In genomic region chr4:140403128-140403527, GRCm38 (mm10) we compare ENCODE assay signal across 32 mouse cellular contexts.
DNase-seq lines count a peak whose midpoint lies in the region; ATAC-seq and TF ChIP-seq lines count a peak whose summit lies in the region.
"Had no signal": no experiment of that assay in that cellular context is flagged by ENCODE, and none has a peak within 500 bp of the region (broad histone marks: within the 10 kb centered on the region; RNA-seq: fewer than 3 reads in every experiment).

No protein-coding gene starts in this region.

- no peak for ATAC-seq in forebrain, postnatal 0 days
- ATAC-seq in forebrain, embryonic 13.5 days, result no peak
- ATAC-seq: activated CD4-positive, CD25-positive, alpha-beta regulatory T cell, adult 4 months; intestine, postnatal 0 days had no signal

- WGBS in forebrain, postnatal 0 days, result 44% methylated on average over 8 of the region's 8 CpGs
- WGBS in forebrain, embryonic 13.5 days, result 42% methylated on average over 8 of the region's 8 CpGs

- H3K4me2 ChIP-seq in forebrain, postnatal 0 days (ENCODE audit: low read depth), result no peak overlapping the region
- no peak overlapping the region for H3K4me2 ChIP-seq in forebrain, embryonic 13.5 days
- H3K4me2 ChIP-seq: embryonic facial prominence, embryonic 13.5 days; neural tube, embryonic 12.5 days had no signal

- no peaks in the 10 kb centered on the region for H3K27me3 ChIP-seq in forebrain, postnatal 0 days (ENCODE audit: insufficient read depth, low read length)
- no peaks in the 10 kb centered on the region for H3K27me3 ChIP-seq in forebrain, embryonic 13.5 days
- no peaks in the 10 kb centered on the region for H3K27me3 ChIP-seq in E14TG2a.4 (ENCODE audit: insufficient read depth, low read length)
- H3K27me3 ChIP-seq: embryonic facial prominence, embryonic 13.5 days; neural tube, embryonic 12.5 days had no signal

- H3K4me1 ChIP-seq in forebrain, postnatal 0 days (ENCODE audit: insufficient read depth), result no peaks in the 10 kb centered on the region
- peaks cover 17% of the 10 kb centered on the region for H3K4me1 ChIP-seq in forebrain, embryonic 13.5 days
- H3K4me1 ChIP-seq in E14TG2a.4 (replicated peaks; ENCODE audit: low read depth, low read length), result peaks cover 74% of the 10 kb centered on the region

- no peak for TF ChIP-seq CTCF in forebrain, postnatal 0 days (IDR thresholded peaks at IDR 0.05; ENCODE audit: low read depth)
- TF ChIP-seq CTCF in E14TG2a.4 (conservative IDR thresholded peaks at IDR 0.05; ENCODE audit: low read length), result no peak
- TF ChIP-seq CTCF in brain, embryonic 14.5 days (IDR thresholded peaks at IDR 0.05; ENCODE audit: borderline replicate concordance, extremely low read depth, insufficient read depth, insufficient read length), result no peak

- DNase-seq in embryo, embryonic 10 days (ENCODE audit: low spot score), result peak; percentile 67
- no peak for DNase-seq in embryo, embryonic 9.5 days (ENCODE audit: extremely low spot score)
- peak; percentile 27 for DNase-seq in forebrain, postnatal 0 days
- peak; percentile 69 for DNase-seq in brain, embryonic 14.5 days (ENCODE audit: low read depth)
- no peak for DNase-seq in adrenal gland, postnatal 14 days
- no peak for DNase-seq in cerebellum, adult 11-12 months
- DNase-seq: adrenal gland, adult 2 months; cerebellum, adult 11 months; cerebellum, adult 9-11 months; gastrocnemius, postnatal 10 days; heart, postnatal 14 days; kidney, adult 9 months; kidney, postnatal 10 days; layer of hippocampus, adult 9-11 months; liver; lung, adult 2 months; lung, postnatal 10 days; right cerebral cortex, adult 18-20 months; spleen, adult 18-20 months; thymus, adult 18-20 months; thymus, postnatal 25 days had no signal

- no peak overlapping the region for H3K27ac ChIP-seq in forebrain, postnatal 0 days (ENCODE audit: low read depth, low read length)
- no peak overlapping the region for H3K27ac ChIP-seq in forebrain, embryonic 13.5 days
- H3K27ac ChIP-seq: embryonic facial prominence, embryonic 13.5 days; hindbrain, embryonic 10.5 days; liver, embryonic 14.5 days; macrophage; neural tube, embryonic 12.5 days; stomach, postnatal 0 days had no signal

- no peak overlapping the region for H3K9ac ChIP-seq in forebrain, postnatal 0 days
- no peak overlapping the region for H3K9ac ChIP-seq in forebrain, embryonic 13.5 days
- H3K9ac ChIP-seq: embryonic facial prominence, embryonic 13.5 days; liver, embryonic 14.5 days; neural tube, embryonic 12.5 days had no signal

- H3K4me3 ChIP-seq in forebrain, postnatal 0 days (ENCODE audit: low read depth, low read length), result no peak overlapping the region
- no peak overlapping the region for H3K4me3 ChIP-seq in forebrain, embryonic 13.5 days
- H3K4me3 ChIP-seq in E14TG2a.4 (replicated peaks; ENCODE audit: low read length), result peak overlapping the region; percentile 77
- H3K4me3 ChIP-seq: embryonic facial prominence, embryonic 13.5 days; hindbrain, embryonic 10.5 days; myocyte; neural tube, embryonic 12.5 days had no signal

- no peak for TF ChIP-seq POLR2A in brain, embryonic 14.5 days (IDR thresholded peaks at IDR 0.05; ENCODE audit: borderline replicate concordance, extremely low read depth, insufficient read depth, insufficient read length, poor library complexity, severe bottlenecking)

- no peaks in the 10 kb centered on the region for H3K36me3 ChIP-seq in forebrain, postnatal 0 days (ENCODE audit: insufficient read depth)
- no peaks in the 10 kb centered on the region for H3K36me3 ChIP-seq in forebrain, embryonic 13.5 days (ENCODE audit: poor library complexity, severe bottlenecking)
- H3K36me3 ChIP-seq in E14TG2a.4 (ENCODE audit: insufficient read depth, low read length), result no peaks in the 10 kb centered on the region
- H3K36me3 ChIP-seq: embryonic facial prominence, embryonic 13.5 days; hindbrain, embryonic 10.5 days; neural tube, embryonic 12.5 days had no signal

- no peaks in the 10 kb centered on the region for H3K9me3 ChIP-seq in forebrain, postnatal 0 days (ENCODE audit: low read length)
- no peaks in the 10 kb centered on the region for H3K9me3 ChIP-seq in forebrain, embryonic 13.5 days (replicated peaks)
- H3K9me3 ChIP-seq in E14TG2a.4 (ENCODE audit: low read length), result peaks cover 7% of the 10 kb centered on the region
- H3K9me3 ChIP-seq: embryonic facial prominence, embryonic 13.5 days; hindbrain, embryonic 10.5 days; neural tube, embryonic 12.5 days had no signal

Comparison
In these comparisons a context has a peak if more than half of its experiments do, and no peak if none do; other contexts are left out.
1. DNase-seq: peak in embryo, embryonic 10 days (single experiment), forebrain, postnatal 0 days (single experiment) and brain, embryonic 14.5 days (single experiment); none in embryo, embryonic 9.5 days (single experiment), adrenal gland, postnatal 14 days (single experiment) and cerebellum, adult 11-12 months (single experiment).